Mouse (Mus musculus): ENCODE results near the gene Ap2a1.
A peak's percentile ranks its signal among the peaks of the same experiment; 100 is the strongest.

Ap2a1 gene

GRCm38 (mm10) chr7:44866276-44867009, 62.9 kb downstream of the Ap2a1 start:
- DNase-seq (ENCODE audit: low spot score in 2 of 2) = no peak

- no peak for DNase-seq (ENCODE audit: low spot score in 2 of 2)
These were observed 64.4 kb downstream of the Ap2a1 start for GRCm38 (mm10) chr7:44864595-44865542.

GRCm38 (mm10) chr7:44863982-44864494, 65.3 kb downstream of the Ap2a1 start:
- no peak for DNase-seq (ENCODE audit: low spot score in 2 of 2)

- DNase-seq (ENCODE audit: low spot score in 2 of 2) = no peak
These were observed 66.1 kb downstream of the Ap2a1 start for GRCm38 (mm10) chr7:44863210-44863609.

- no peak for DNase-seq (ENCODE audit: low spot score in 2 of 2)
These were observed 66.9 kb downstream of the Ap2a1 start for GRCm38 (mm10) chr7:44862434-44862833.

- no peak for DNase-seq (ENCODE audit: low spot score in 2 of 2)
These were observed 67.9 kb downstream of the Ap2a1 start for GRCm38 (mm10) chr7:44861429-44861816.

GRCm38 (mm10) chr7:44860576-44861428, 68.5 kb downstream of the Ap2a1 start:
- DNase-seq (ENCODE audit: low spot score in 2 of 2) = peak; percentile 57 to 82

GRCm38 (mm10) chr7:44859896-44860295, 69.4 kb downstream of the Ap2a1 start:
- no peak for DNase-seq (ENCODE audit: low spot score in 2 of 2)

GRCm38 (mm10) chr7:44857905-44858304, 71.4 kb downstream of the Ap2a1 start:
- no peak for DNase-seq (ENCODE audit: low spot score in 2 of 2)

- peak; percentile 67 to 83 for DNase-seq (ENCODE audit: low spot score in 2 of 2)
These were observed 72.2 kb downstream of the Ap2a1 start, which contains the start of gene Pnkp for GRCm38 (mm10) chr7:44857042-44857552. TSS of gene Pnkp (plus strand) at chr7:44857139.

- no peak for DNase-seq (ENCODE audit: low spot score in 2 of 2)
These were observed 72.9 kb downstream of the Ap2a1 start for GRCm38 (mm10) chr7:44856265-44856916.

GRCm38 (mm10) chr7:44855036-44855435, 74.3 kb downstream of the Ap2a1 start:
- no peak for DNase-seq (ENCODE audit: low spot score in 2 of 2)

- peak; percentile 51 to 75 for DNase-seq (ENCODE audit: low spot score in 2 of 2)
These were observed 74.8 kb downstream of the Ap2a1 start for GRCm38 (mm10) chr7:44854356-44855031.

- DNase-seq (ENCODE audit: low spot score in 2 of 2) = no peak
These were observed 75.5 kb downstream of the Ap2a1 start for GRCm38 (mm10) chr7:44853596-44854355.

GRCm38 (mm10) chr7:44853065-44853464, 76.2 kb downstream of the Ap2a1 start:
- no peak for DNase-seq (ENCODE audit: low spot score in 2 of 2)

GRCm38 (mm10) chr7:44852259-44853027, 76.9 kb downstream of the Ap2a1 start:
- DNase-seq (ENCODE audit: low spot score in 2 of 2) = no peak

- no peak for DNase-seq (ENCODE audit: low spot score in 2 of 2)
These were observed 77.6 kb downstream of the Ap2a1 start for GRCm38 (mm10) chr7:44851625-44852234.

Data from cerebellum, postnatal 4 days (tissue).